Mouse (Mus musculus) heart, adult 18-20 months (tissue): ENCODE results near the gene Gm7361. TPM values are rescaled to one million over a fixed set of nuclear protein-coding genes. Genes with fewer than 3 reads are reported as not detected.
"Not testable (repeated sequence)": the region's sequence is repeated elsewhere in the genome, so short reads cannot be mapped to it uniquely, and the experiment has no call there.

Source experiments
- DNase-seq, 2 experiments: peaks; one replicate each; pipeline ENCODE4 v3.0.0; 2021 to 2022; ENCODE audit warnings: mixed read lengths in 1 of 2
- long read RNA-seq, 2 experiments: library from polyadenylated mRNA; stranded (forward); transcript quantifications; one replicate each; pipeline ENCODE4 v2.0.0; 2021
- total RNA-seq, 2 experiments: library from RNA; stranded (reverse); gene quantifications; 2 replicates each; pipeline ENCODE4 v1.2.3; 2021

Gene Gm7361
- total RNA-seq, result not detected
- long read RNA-seq, experiment 1, result 0 reads
- long read RNA-seq, experiment 2, result 0 reads

GRCm38 (mm10) chr5:26257391-26257790 lies at the start of gene Gm7361:
Gene Gm7361 (plus strand): TSS chr5:26257691.
- not testable (repeated sequence) for DNase-seq

- no peak for DNase-seq
These were observed 46.5 kb upstream of the Gm7361 start for GRCm38 (mm10) chr5:26211030-26211429.

- DNase-seq, result no peak
These were observed 35.4 kb upstream of the Gm7361 start for GRCm38 (mm10) chr5:26222076-26222475.

GRCm38 (mm10) chr5:26266656-26267055 lies 9.2 kb downstream of the Gm7361 start:
- DNase-seq, result not testable (repeated sequence)

DNA sequence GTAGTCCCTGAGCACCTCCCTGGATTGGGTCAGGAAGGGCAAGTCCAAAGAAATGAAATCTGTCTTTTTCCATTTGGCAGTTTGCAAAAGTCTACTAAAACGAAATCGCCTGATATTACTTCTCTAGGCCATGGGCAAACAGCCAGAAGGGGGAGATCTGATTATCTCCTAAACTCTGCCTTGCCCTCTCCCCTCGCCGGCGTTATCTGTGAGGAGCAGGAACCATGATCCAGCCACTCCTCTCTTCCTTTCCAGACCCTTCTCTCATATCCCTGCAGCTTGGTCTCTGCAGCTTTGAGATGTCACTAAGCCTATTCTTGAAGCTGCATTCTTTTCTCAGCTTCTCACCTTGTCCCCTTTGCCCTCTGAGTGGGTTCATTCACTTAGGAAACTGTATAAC lies 22.9 kb downstream of the Gm7361 start:
- no peak for DNase-seq

GRCm38 (mm10) chr5:26281717-26282116 lies 24.2 kb downstream of the Gm7361 start:
- no peak for DNase-seq

GRCm38 (mm10) chr5:26282282-26282681 lies 24.8 kb downstream of the Gm7361 start:
- DNase-seq, result peak; percentile 5 to 17

DNA sequence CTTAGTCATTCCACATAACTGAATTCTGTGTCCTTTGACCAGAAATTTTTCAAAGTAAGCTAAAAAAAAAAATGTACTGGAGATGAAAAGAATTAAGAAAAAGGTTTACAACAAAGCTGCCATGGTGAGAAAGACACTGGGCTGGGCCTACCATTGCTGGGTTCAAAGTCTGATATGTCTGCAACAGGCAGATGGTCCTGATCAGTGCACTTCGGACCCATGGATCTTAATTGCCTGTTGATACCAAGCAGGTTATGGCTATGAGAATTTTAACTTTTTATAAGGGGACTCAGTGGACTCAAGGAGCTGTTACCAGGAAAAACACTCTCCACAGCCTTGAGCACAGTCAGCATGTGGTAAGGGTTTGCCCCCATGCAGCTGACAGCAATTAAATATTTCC lies 25.9 kb downstream of the Gm7361 start:
- no peak for DNase-seq

DNA sequence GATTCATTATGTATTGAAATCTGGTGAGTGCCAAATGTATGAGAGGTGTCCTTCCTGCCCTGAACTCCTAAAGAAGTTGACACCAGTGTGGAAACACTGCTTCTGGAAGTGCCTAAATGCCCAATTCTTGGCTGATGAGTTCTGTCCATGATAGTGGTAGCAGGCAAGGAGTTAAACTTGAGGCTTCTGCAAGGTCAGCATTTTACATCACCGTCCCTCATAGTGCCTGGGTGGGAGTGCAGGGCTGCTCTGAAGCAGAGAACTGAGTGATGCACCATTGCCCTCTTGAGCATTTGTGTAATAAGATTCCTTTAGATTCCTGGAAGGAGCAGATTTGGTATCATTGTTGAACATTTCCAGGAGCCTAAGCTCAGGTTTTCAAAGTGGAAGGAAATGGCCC lies 34.1 kb downstream of the Gm7361 start:
- DNase-seq, result no peak

DNA sequence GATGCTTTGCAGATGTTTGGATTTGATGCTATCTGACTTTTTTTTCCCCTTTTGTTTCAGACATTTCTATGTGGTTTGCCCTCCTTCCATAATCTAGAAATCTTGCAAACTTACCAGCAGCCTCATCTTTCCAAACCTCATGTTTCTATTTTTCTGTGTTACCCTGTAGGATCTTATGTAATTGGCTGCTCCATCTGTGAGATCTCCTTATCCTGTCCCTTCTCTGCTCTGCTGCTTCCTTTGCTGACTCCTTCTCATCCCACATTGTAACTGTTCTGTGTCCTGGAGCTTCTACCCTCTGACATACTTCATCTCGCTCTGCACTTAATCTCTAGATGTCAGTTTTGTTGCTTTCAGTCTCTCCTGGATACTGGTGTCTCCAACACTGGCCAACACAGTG lies 35.8 kb downstream of the Gm7361 start:
- no peak for DNase-seq

Other genes starting within 250 kb of the Gm7361 start
- not detected for gene Gm5862, start 234.8 kb upstream of the Gm7361 start, total RNA-seq
- gene Speer4a, start 218.1 kb upstream of the Gm7361 start, total RNA-seq, result not detected
- not detected for gene Gm7347, start 199.1 kb upstream of the Gm7361 start, total RNA-seq
- gene Gm10471, start 168.4 kb upstream of the Gm7361 start, total RNA-seq, result not detected
- gene 5031410I06Rik, start 152.3 kb upstream of the Gm7361 start, total RNA-seq, result not detected
- not detected for gene Gm10220, start 136.3 kb upstream of the Gm7361 start, total RNA-seq